Mouse (Mus musculus): ENCODE data around the gene Skil.

Gene Skil

DNA sequence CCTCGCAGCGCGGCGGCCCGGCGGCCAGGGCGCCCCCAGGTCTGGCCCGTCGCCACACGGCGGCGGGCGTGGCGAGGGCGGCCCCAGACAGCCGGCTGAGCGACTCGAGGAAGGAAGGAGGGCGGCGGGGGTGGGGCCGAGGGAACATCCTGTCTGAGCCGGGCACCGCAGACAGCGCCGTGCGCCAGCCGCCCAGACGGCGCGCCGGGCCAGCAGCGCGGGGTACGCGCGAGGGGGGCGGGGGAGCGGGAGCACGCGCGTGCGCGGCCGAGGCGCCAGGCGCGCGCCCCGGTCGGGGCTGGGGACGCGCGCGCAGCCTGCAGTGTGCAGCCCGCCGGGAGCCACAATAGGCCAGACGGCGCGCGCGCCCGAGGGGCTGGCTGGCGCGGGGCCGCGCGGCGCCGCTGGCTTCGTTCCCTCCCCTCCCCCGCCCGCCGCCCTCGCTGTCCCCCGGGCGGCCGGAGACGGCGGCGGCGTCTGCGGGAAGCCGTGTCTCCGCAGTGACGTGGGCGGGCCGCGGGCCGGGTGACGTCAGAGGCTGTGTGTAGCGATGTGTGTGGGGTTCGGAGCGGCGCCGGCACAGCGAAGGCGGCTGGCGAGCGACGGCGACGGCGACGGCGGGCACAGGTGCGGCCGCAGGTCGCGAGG lies at the start of gene Skil:
TSS of gene Skil (plus strand) at position 528 of the 648 bp plus-strand sequence.
- DNase-seq = peak; percentile 93

DNA sequence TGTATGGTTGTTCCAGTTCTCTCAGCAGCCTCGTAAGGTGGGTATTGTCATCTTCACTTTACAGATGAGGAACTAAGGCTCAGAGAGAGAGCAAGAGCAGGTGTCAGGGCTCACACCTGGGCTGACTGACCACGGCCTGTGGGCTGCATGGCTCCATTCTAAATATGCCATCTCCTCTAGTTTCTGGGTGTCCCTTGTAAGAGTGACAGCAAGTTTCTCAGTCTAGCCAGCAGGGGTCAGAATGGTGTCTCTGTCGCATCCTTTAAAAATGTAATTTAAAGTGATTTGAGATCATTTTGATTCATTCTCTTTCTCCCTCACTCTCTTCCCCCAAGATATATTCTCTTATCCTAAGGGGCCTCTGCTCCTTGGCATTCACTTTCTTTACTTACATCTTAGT lies 47.6 kb upstream of the Skil start:
- DNase-seq = no peak

DNA sequence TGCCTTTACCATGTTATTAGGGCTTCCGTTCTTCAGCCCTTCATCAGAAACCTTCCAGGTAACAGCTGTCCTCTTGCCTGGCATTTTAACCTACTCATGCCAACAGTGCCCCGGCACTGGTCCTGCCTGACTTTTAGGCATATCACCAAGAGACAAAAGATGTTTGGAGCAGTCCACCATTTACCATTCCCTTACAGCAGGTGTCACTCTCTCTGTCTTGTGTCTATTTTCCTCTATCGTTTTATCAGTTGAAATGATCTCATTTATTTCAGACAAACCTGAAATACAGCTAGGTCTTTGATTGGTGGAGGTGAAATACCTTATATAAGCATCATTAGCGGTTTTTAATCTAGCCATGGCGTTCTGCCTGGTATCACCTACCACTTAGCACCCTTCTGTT lies 45.8 kb upstream of the Skil start:
- DNase-seq = no peak

DNA sequence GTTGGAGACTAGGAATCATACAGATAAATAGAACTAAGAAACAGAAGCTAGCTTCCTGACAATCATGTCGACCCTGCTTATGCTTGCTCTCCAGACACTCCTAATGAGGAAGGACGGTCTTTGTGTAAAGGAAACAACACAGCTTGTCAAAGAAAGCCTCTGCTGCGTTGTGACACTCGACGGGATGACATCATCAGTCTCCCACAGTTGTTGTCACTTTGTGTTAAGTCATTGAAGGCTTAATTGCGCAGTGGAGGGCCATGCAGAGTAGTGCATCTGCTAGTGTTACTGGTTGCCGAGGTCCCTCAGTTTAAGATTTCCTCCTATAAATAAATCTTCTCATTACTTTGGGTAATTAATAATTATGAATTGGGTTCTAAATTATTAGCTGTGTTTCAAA lies 44.5 kb upstream of the Skil start:
- DNase-seq = no peak

DNA sequence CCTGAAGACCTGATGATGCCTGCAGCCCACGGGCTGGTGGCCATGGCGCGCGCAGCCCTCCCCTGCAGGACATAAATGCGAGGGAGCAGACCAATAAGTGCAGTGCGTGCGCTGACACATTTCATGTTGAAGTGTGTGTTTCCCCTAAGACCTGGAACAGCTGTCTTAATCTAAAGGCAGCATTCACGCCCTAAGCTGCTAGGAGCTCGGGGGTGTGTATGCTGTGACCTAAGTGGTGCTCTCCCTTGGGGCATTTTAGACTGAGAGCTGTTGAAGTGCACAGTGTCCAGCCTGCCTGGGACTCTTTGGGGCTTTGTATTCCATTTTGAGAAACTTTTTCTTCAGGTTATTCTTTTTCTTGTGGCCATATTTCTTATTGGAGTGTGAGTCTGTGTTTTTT lies 43.1 kb upstream of the Skil start:
- DNase-seq = no peak

DNA sequence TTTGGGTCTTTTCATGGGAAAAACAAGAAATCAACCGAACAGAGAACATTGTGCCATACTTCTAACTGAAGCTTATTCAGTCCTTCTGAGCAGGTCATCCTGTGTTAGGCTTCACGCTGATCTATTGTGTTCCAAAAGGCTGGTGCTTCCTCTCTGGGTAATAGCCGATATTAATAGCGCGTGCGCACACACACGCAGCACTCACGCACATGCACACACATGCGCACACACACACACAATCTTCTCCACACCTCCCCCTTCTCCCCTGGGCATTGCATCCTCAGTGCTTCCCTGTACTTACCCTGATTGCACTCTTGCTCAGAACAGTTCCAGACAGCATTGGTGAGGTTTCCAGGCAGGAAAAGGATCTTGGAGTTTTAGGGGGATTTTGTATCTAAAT lies 41.7 kb upstream of the Skil start:
- no peak for DNase-seq

DNA sequence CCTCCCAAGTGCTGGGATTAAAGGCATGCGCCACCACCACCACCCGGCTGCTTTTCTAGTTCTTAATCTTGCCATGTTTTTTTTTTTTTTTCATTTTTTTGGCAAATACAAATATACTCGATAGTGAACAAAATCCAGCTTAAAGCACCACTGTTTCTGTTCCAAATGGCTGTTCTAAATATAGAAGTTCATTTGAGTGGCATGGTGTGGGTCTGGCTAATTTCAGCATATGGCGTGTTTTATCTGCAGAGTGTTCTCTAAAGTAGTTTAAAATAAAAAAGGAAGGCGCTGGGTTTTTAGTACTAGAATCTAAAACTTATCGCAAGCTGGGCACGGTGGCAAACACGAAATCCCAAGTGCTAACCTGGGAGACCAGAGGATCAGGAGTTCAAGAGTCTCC lies 40.0 kb upstream of the Skil start:
- no peak for DNase-seq

DNA sequence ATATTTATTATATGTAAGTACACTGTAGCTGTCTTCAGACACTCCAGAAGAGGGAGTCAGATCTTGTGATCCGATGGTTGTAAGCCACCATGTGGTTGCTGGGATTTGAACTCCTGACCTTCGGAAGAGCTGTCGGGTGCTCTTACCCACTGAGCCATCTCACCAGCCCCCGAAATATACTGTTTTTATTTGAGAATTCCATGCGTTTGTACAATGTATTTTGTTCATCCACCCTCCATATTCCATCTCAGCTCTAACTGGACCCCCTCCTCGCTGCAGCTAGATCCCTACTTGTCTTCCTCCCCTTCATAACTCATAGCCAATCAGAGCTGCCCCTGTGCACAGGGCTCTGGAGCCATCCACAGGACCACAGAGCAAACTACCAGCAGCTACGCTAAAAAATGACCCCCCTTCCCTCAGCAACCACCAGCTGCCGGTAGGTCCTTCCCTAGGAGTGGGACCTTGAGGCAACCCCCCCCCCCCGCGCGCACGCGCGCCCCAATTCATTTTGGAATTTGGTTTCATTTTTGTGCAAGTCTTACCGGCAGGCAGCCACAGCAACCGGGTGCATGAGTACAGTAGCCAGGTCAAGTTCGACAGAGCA lies 38.7 kb upstream of the Skil start:
- DNase-seq = no peak

DNA sequence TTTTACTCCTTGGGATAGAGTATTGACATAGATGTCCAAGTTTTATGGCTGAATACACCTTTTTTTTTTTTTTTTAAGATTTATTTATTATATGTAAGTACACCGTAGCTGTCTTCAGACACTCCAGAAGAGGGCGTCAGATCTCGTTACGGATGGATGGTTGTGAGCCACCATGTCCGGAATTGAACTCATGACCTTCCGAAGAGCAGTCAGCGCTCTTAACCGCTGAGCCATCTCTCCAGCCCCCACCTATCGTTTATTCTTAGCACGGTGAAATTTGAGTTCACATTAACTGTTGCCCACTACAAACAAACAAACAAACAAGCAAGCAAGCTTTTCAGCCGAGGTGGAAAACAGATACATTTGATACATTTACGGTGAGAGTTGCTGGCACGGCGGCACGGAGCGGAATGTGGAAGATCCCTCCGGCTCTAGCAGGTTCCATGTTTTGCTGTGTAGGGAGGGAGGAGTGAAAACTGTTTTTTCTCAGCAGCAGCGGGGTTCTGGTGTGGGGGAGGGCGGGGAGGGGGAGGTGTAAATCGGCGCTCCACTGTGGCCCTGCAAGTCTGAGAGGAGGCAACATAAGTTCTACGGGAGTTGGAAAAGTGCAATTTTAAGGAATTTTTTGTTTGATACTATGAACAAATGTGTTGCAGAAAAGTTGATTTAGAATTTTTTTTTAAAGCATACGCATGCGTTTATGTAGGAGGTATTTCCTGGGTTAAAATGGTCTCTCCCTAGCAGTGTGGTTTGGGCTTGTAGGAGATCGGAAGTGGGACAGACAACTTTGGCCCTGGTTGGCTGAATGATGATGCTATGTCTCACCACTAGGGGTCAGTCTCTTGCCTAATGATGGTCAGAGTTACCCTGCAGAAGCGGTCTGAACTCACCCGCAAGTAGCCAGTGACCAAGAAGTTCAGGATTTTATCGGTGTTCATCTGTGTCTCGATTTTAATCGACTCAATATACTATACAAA lies 37.9 kb upstream of the Skil start:
- peak; percentile 61 for DNase-seq

DNA sequence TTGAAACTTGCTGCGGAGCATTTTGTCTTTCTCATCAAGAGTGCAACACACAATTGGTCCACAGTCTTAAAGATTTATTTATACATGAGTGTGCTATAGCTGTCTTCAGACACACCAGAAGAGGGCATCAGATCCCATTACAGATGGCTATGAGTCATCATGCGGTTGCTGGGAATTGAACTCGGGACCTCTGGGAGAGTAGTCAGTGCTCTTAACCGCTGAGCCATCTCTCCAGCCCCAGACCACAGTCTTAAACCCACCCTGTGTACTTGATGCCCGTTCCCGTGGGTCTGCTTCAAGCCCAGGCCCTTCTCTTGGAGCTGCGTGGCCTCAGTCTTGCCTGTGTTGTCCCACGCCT lies 34.1 kb upstream of the Skil start:
- DNase-seq = no peak

DNA sequence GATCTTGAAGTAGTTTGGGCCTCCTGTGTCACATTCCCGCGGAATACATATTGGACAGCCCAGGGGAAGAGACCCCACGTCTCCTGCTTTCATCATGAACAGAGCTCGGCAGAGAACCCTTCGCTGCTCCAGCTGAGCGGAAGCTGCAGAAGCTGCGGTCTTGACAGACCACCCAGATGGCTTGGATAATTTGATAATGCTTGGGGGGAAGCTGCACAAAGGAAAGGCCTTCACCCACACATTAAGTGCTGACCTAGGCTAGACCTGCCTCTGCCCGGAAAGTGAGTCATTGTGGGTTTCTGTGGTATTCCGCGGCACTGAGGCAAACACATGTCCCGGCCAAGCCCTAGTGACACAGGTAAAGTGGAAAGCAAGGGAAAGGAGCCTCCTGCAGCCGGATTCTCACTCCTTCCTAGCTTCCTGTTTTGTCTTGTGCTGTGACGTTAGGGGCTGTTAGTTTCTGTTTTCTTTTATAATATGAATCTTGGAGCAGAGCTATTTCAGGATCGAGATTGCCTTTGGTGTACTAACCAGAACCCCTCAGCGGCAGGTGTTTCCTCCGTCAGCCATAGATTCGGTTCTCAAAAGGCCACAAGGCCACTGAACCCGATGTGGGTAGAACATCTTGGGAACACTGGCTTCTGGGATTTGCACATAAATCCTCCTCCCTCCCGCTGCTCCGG lies 33.6 kb upstream of the Skil start:
- no peak for DNase-seq

DNA sequence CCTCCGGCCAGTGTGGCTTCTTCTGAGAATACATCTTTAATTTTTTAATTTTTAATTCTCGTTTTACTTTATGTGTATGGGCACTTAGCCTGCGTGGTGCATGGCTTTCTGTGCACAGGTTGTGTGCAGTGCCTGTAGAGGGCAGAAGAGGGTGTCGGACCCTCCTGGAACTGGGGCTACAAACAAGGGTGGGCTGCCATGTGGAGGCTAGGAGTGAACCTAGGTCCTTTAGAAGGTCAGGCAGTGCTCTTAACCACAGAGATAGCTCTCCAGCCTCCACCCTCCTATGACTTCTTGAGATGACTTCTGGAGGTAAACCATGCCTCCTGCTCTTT lies 33.1 kb upstream of the Skil start:
- DNase-seq = no peak

DNA sequence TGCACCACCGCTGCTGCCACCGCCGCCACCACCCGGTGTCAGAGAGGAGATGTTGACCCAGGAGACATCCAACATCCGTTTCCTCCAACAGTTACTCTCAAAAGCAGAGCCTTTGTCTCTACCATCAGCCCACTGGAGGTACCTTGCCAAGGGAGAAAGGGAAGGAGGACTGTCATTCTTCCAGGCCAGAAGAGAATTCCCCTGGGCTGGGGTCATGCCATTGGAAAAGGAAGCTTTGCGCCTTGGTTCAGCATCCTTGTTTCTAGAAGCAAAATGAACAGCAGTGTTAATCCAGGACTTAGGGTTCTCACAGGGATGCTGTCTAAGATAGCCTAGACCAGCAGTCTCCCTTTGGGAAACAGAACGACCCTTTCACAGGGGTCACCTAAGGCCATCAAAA lies 32.5 kb upstream of the Skil start:
- DNase-seq = no peak

DNA sequence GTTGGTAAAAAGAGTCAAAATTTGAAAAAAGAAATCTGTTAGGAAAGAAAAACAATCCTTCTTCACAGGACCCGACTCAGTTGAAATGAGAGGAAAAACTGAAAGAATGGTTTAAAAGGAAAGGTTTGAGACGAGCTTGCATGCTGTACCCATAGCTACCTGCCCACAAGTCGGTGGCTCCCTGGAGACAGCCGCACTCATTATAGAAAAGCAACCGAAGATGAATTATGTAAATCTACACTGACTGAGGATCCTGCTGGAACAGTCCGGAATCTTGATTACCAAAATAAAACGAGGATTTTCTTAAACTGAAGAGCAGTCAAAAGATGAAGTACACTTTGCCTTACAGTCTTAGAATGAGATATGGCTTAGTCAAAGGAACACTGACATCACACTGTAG lies 26.4 kb upstream of the Skil start:
- no peak for DNase-seq

DNA sequence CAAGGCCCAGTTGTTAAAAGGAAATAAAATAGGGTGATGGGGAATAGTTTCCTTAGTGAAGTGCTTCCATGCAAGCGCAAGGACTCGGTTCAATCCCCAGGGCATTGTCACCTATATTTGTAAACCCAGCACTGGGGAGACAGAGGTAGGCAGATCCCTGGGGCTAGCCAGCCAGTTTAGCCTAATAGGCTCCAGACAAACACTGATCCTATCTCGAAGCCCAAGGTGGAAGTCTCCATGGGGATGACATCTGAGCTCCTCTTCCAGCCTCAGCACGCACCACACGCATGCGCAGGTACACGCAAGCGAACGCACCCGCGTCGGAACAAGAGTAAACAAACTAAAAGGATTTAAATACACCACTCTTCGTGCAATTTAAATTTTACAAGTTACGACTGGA lies 23.1 kb upstream of the Skil start:
- DNase-seq = no peak

DNA sequence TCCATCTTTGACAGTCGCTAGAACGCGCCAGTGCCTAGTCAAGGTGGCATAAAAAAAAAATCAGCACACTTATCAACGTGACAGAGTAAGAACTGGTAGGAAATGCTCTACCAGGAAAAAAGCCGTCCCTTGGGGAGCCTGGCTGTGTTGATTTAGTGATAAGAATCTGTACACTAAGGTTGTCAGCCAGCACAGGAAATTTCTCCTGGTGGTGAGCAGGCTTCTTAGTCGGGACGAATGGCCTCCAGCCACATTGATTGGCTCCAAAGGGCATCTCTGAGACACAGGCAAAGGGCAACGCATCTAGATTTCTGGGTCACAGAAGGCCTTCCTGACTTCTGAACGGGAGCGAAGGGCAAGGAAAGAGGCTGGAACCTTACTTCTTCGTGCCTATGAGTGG lies 19.1 kb upstream of the Skil start:
- no peak for DNase-seq

DNA sequence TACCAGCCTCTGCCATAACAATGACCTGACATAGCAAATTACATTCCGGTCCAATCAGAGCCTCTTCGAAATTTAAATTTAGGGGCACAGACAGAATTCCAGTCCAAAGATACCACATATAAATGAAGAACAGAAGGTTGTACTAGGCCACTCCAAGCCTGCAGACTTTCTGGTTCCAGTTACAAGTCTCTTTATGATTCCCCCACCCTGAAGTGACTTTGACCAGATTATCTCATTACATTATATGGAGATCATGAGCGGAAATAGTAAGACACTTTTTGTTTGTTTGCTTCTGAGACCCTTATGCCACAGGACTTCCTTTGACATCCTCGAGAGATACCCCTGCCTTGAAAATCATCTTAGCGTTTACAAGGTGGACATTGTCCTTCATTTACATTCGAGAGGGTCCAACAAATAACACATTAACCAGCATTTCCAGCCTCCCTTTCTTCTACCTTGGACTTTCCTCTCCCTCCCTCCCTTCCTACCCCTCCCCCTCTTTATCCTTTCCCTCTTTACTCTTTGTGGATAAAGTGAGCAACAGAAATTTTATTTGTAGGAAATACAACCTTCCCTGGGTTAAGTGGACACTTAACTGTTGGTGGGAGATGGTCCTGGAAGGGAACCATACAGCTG lies 17.7 kb upstream of the Skil start:
- DNase-seq = no peak

DNA sequence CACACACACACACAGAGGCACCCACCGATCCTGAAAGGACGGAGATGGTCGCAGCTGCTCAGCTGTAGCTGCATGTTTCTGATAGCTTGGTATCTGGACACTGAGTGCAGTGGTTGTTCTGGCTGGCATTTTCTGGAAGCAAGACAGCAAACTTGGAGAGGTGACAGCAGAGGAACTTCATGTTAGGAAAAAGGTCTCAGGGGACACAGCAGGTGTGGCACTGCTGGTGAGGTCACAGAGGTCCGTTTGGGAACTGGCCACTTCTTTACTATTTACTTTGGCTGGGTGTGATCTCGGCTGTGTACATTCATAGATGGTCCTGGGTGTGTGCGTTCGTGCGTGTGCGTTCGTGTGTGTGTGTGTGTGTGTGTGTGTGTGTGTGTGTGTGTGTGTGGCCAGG lies 15.4 kb upstream of the Skil start:
- DNase-seq = no peak

DNA sequence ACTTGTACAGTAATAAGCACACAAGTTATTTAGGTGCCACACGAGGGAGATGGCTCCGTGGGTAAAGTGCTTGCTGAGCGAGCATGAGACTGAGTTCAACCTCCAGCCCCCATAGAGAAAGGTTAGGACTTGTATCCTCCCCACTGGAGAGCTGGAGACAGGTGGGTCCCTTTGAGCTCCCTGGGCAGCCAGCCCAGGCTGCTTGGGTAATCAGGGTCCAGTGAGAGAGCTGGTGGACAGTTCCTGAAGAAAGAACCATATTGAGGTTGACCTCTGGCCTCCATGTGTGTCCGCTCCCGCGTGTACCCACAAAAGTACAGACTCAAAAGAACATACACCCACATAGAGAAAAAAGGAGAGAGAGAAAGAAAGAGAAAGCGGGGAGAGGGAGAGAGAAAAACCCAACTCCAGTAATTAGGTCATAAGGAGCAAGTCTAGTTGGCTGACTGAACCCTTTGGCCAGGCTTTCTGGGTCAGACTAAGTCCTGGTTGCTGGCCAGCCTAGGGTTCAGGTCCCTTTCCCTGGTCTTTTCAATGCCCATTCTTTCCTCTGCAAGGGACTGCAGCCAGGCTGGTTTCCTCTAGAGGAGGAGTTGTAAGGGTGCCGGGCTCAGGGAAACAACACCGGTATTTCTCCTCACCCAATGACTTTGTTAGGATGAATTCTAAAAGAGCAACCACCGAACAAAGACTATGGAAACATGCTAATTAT lies 13.9 kb upstream of the Skil start:
- no peak for DNase-seq

DNA sequence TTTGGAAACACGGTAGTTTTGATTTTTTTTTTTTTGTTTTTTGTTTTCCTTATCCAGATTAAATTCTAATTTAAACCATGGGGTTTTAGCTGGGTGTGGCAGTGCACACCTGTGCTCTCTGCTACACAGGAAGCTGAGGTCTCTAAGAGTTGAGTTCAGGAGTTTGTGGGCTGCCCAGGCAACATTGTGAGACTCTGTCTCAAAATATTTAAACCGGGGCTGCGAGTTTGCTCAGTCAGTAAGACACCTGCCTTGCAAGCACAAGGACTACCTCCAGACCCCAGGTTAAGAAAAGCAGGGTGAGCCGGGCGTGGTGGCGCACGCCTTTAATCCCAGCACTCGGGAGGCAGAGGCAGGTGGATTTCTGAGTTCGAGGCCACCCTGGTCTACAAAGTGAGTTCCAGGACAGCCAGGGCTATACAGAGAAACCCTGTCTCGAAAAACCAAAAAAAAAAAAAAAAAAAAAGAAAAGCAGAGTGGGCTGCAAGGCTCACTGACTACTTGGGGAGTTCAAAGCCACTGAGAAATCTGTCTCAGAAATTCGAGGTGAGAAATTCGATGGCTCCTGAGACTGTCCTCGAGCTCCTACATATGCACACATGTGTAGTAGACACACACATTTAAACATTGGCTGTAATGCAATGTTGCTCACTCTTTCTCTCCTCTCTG lies 11.9 kb upstream of the Skil start:
- DNase-seq = no peak

DNA sequence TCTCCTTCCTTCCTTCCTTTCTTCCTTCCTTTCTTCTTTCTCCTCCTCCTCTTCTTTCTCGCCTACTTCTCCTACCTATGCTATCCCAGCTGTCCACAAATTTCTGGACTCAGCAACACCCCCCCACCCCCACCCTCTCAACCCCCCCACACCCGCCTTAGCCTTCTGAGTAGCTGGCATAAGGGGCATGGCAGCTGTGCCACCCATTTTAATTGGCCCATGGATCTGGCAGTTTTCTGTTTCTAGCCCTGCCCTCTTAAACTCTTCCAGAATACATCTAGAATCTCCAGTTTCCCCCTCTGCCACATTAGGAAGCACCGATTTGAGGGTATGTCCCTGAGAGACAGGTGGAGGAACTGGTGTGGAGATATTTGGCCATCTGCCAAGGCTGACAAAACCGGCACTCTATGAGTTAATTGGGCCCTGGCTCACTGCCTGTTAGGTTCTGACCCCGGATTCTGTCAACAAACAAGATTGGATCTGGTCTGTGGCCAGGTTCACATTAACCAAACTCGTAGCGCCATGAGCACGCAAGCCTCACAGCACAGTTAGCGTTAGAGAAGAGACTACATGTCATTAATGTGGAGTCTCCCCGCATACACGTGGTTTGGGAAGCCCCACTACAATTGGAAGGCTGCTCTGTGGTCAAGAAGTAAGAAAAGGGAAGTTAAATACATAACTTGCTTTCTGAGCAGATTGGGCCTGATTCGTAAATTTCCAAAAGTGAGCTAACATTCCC lies 11.2 kb upstream of the Skil start:
- no peak for DNase-seq

All from cerebellum, adult 11 months (tissue).